Mouse (Mus musculus): ENCODE measurements around the gene Fam208b.

GRCm38 (mm10) chr13:3654432-3654831, 43.5 kb upstream of the Fam208b start:
- no peak for TF ChIP-seq CTCF (IDR thresholded peaks at IDR 0.05; ENCODE audit: borderline replicate concordance, extremely low read depth, insufficient read depth, insufficient read length)
- no peak for TF ChIP-seq POLR2A (IDR thresholded peaks at IDR 0.05; ENCODE audit: borderline replicate concordance, extremely low read depth, insufficient read depth, insufficient read length, poor library complexity, severe bottlenecking)
